Mouse (Mus musculus): Measurements from ENCODE around the gene Pomp. TPM values are rescaled to one million over a fixed set of nuclear protein-coding genes. Genes with fewer than 3 reads are reported as not detected.
A peak's percentile ranks its signal among the peaks of the same experiment; 100 is the strongest.

Gene Pomp
- polyA plus RNA-seq (2011; ENCODE audit: insufficient read length, low read depth, missing spikeins) = 165 and 245 TPM in 2 replicates

- Histone ChIP-seq H3K27ac (ENCODE audit: insufficient read depth, low read length) (peak within 1 kb of the TSS; percentile 56), H3K4me1 (ENCODE audit: control insufficient read depth, insufficient read depth, low read length) (peaks cover 3% of the 10 kb centered on the region; the same call in 1 of the 2 replicates), H3K4me3 (ENCODE audit: insufficient read depth, low read length) (peak within 1 kb of the TSS; percentile 78)
- TF ChIP-seq POLR2A (IDR thresholded peaks at IDR 0.05; ENCODE audit: low read depth, low read length) (peak; percentile 97), CTCF (IDR thresholded peaks at IDR 0.05; ENCODE audit: borderline replicate concordance, insufficient read depth, low read length) (no peak)
These were observed at the start of gene Pomp for GRCm38 (mm10) chr5:147860449-147861261. Gene Pomp, plus strand, starts transcription at chr5:147860461.

GRCm38 (mm10) chr5:147812255-147813040, 47.8 kb upstream of the Pomp start:
- Histone ChIP-seq H3K4me3 (ENCODE audit: insufficient read depth, low read length) (no peak overlapping the region), H3K4me1 (ENCODE audit: control insufficient read depth, insufficient read depth, low read length) (peaks cover 6% of the 10 kb centered on the region; the same call in 1 of the 2 replicates), H3K27ac (ENCODE audit: insufficient read depth, low read length) (no peak overlapping the region)
- TF ChIP-seq CTCF (IDR thresholded peaks at IDR 0.05; ENCODE audit: borderline replicate concordance, insufficient read depth, low read length) (no peak), POLR2A (IDR thresholded peaks at IDR 0.05; ENCODE audit: low read depth, low read length) (no peak)

- Histone ChIP-seq H3K27ac (ENCODE audit: insufficient read depth, low read length) (no peak overlapping the region), H3K4me3 (ENCODE audit: insufficient read depth, low read length) (no peak overlapping the region), H3K4me1 (ENCODE audit: control insufficient read depth, insufficient read depth, low read length) (peaks cover 6% of the 10 kb centered on the region; the same call in 1 of the 2 replicates)
- no peak for TF ChIP-seq POLR2A (IDR thresholded peaks at IDR 0.05; ENCODE audit: low read depth, low read length)
- TF ChIP-seq CTCF (IDR thresholded peaks at IDR 0.05; ENCODE audit: borderline replicate concordance, insufficient read depth, low read length) = no peak
These were observed 45.3 kb upstream of the Pomp start for GRCm38 (mm10) chr5:147814971-147815370.

- Histone ChIP-seq H3K27ac (ENCODE audit: insufficient read depth, low read length) (no peak overlapping the region), H3K4me3 (ENCODE audit: insufficient read depth, low read length) (no peak overlapping the region), H3K4me1 (ENCODE audit: control insufficient read depth, insufficient read depth, low read length) (peaks cover 6% of the 10 kb centered on the region; the same call in 1 of the 2 replicates)
- TF ChIP-seq CTCF (IDR thresholded peaks at IDR 0.05; ENCODE audit: borderline replicate concordance, insufficient read depth, low read length) (no peak), POLR2A (IDR thresholded peaks at IDR 0.05; ENCODE audit: low read depth, low read length) (no peak)
These were observed 44.7 kb upstream of the Pomp start for GRCm38 (mm10) chr5:147815592-147815991.

GRCm38 (mm10) chr5:147816465-147816864, 43.8 kb upstream of the Pomp start:
- TF ChIP-seq CTCF (IDR thresholded peaks at IDR 0.05; ENCODE audit: borderline replicate concordance, insufficient read depth, low read length) (no peak), POLR2A (IDR thresholded peaks at IDR 0.05; ENCODE audit: low read depth, low read length) (no peak)
- H3K27ac ChIP-seq (ENCODE audit: insufficient read depth, low read length) = no peak overlapping the region
- H3K4me1 ChIP-seq (ENCODE audit: control insufficient read depth, insufficient read depth, low read length) = peaks cover 6% of the 10 kb centered on the region; the same call in 1 of the 2 replicates
- no peak overlapping the region for H3K4me3 ChIP-seq (ENCODE audit: insufficient read depth, low read length)

- Histone ChIP-seq H3K27ac (ENCODE audit: insufficient read depth, low read length) (no peak overlapping the region), H3K4me3 (ENCODE audit: insufficient read depth, low read length) (no peak overlapping the region), H3K4me1 (ENCODE audit: control insufficient read depth, insufficient read depth, low read length) (no peaks in the 10 kb centered on the region)
- TF ChIP-seq CTCF (IDR thresholded peaks at IDR 0.05; ENCODE audit: borderline replicate concordance, insufficient read depth, low read length) (no peak), POLR2A (IDR thresholded peaks at IDR 0.05; ENCODE audit: low read depth, low read length) (no peak)
These were observed 42.3 kb upstream of the Pomp start for GRCm38 (mm10) chr5:147817747-147818496.

- no peaks in the 10 kb centered on the region for H3K4me1 ChIP-seq (ENCODE audit: control insufficient read depth, insufficient read depth, low read length)
These were observed 41.4 kb upstream of the Pomp start for GRCm38 (mm10) chr5:147818866-147819265.

GRCm38 (mm10) chr5:147819895-147820294, 40.4 kb upstream of the Pomp start:
- Histone ChIP-seq H3K4me1 (ENCODE audit: control insufficient read depth, insufficient read depth, low read length) (no peaks in the 10 kb centered on the region), H3K4me3 (ENCODE audit: insufficient read depth, low read length) (no peak overlapping the region), H3K27ac (ENCODE audit: insufficient read depth, low read length) (no peak overlapping the region)
- no peak for TF ChIP-seq POLR2A (IDR thresholded peaks at IDR 0.05; ENCODE audit: low read depth, low read length)
- TF ChIP-seq CTCF (IDR thresholded peaks at IDR 0.05; ENCODE audit: borderline replicate concordance, insufficient read depth, low read length) = no peak

More at GRCm38 (mm10) chr5:147818866-147819265, 41.4 kb upstream of the Pomp start:
- H3K4me3 ChIP-seq (ENCODE audit: insufficient read depth, low read length) = no peak overlapping the region
- no peak overlapping the region for H3K27ac ChIP-seq (ENCODE audit: insufficient read depth, low read length)
- no peak for TF ChIP-seq POLR2A (IDR thresholded peaks at IDR 0.05; ENCODE audit: low read depth, low read length)

GRCm38 (mm10) chr5:147824021-147824605, 36.1 kb upstream of the Pomp start:
- H3K4me3 ChIP-seq (ENCODE audit: insufficient read depth, low read length) = no peak overlapping the region
- TF ChIP-seq CTCF (IDR thresholded peaks at IDR 0.05; ENCODE audit: borderline replicate concordance, insufficient read depth, low read length) (no peak), POLR2A (IDR thresholded peaks at IDR 0.05; ENCODE audit: low read depth, low read length) (no peak)
- no peak overlapping the region for H3K27ac ChIP-seq (ENCODE audit: insufficient read depth, low read length)

More at GRCm38 (mm10) chr5:147824021-147824605, 36.1 kb upstream of the Pomp start:
- no peaks in the 10 kb centered on the region for H3K4me1 ChIP-seq (ENCODE audit: control insufficient read depth, insufficient read depth, low read length)
